Mouse (Mus musculus) MEL (cell line): ENCODE results near the gene Stx4a.

Source experiments
- CTCF ChIP-seq, 3 experiments: IDR thresholded peaks in 2 of 3; conservative IDR thresholded peaks in 1 of 3; 2 replicates each; pipeline ENCODE4 v1.5.1; 2011 to 2012; ENCODE audit warnings: low read length in 3 of 3, low read depth in 2 of 3, mild to moderate bottlenecking in 2 of 3, improper control_type of control experiment in 1 of 3, inconsistent platforms in 1 of 3, mixed read lengths in 1 of 3, moderate library complexity in 1 of 3; ENCODE audit not compliant: control insufficient read depth in 1 of 3, insufficient read depth in 1 of 3, poor library complexity in 1 of 3, severe bottlenecking in 1 of 3
- HCFC1 ChIP-seq: IDR thresholded peaks from 2 replicates; pipeline ENCODE4 v1.6.1; 2012; ENCODE audit warnings: low read depth, mild to moderate bottlenecking, inconsistent platforms, low read length, improper control_type of control experiment, moderate library complexity
- RAD21 ChIP-seq: IDR thresholded peaks from 2 replicates; pipeline ENCODE4 v1.6.1; 2011; ENCODE audit warnings: mild to moderate bottlenecking, low read depth, low read length, improper control_type of control experiment

GRCm38 (mm10) chr7:127874812-127875626 lies 50.9 kb downstream of the Stx4a start:
- no peak for TF ChIP-seq RAD21
- no peak for TF ChIP-seq HCFC1
- TF ChIP-seq CTCF (IDR thresholded peaks at IDR 0.05 in 2 of 3, conservative IDR thresholded peaks at IDR 0.05 in 1 of 3; ENCODE audit: control insufficient read depth in 1 of 3, insufficient read depth in 1 of 3, low read depth in 2 of 3, low read length in 3 of 3, poor library complexity in 1 of 3, severe bottlenecking in 1 of 3) = no peak
